Mouse (Mus musculus) heart, embryonic 15.5 days (tissue): Measurements from ENCODE around the gene Qrich1. TPM values are rescaled to one million over a fixed set of nuclear protein-coding genes. Genes with fewer than 3 reads are reported as not detected.

Experiments
- ATAC-seq: fragments of 200-750 bp; cut with Nextera tagmentation; replicated peaks from 2 replicates; pipeline ENCODE4 v1.8.0; 2017; ENCODE audit warnings: low read depth, moderate TSS enrichment; ENCODE audit not compliant: insufficient number of reproducible peaks, insufficient read depth, low FRiP score
- H3K27ac ChIP-seq: fragments of 300-500 bp; sonication (generic); 2 replicates; pipeline ENCODE4 v1.5.1; 2015; ENCODE audit warnings: mild to moderate bottlenecking, inconsistent platforms
- H3K27me3 ChIP-seq: fragments of 300-500 bp; sonication (generic); 2 replicates; pipeline ENCODE4 v1.6.1; 2015; ENCODE audit warnings: inconsistent platforms
- H3K36me3 ChIP-seq: fragments of 300-500 bp; sonication (generic); 2 replicates; pipeline ENCODE4 v1.6.1; 2015; ENCODE audit warnings: mild to moderate bottlenecking, inconsistent platforms
- H3K4me1 ChIP-seq: fragments of 300-500 bp; sonication (generic); replicated peaks from 2 replicates; pipeline ENCODE4 v1.6.1; 2015; ENCODE audit warnings: inconsistent platforms
- H3K4me2 ChIP-seq: fragments of 300-500 bp; sonication (generic); 2 replicates; pipeline ENCODE4 v1.6.1; 2015; ENCODE audit warnings: inconsistent platforms, mild to moderate bottlenecking, moderate library complexity
- H3K4me3 ChIP-seq: fragments of 300-500 bp; sonication (generic); 2 replicates; pipeline ENCODE4 v1.5.1; 2015; ENCODE audit warnings: mild to moderate bottlenecking, inconsistent platforms
- H3K9ac ChIP-seq: fragments of 300-500 bp; sonication (generic); 2 replicates; pipeline ENCODE4 v1.6.1; 2015; ENCODE audit warnings: mild to moderate bottlenecking, inconsistent platforms
- H3K9me3 ChIP-seq: fragments of 300-500 bp; sonication (generic); replicated peaks from 2 replicates; pipeline ENCODE4 v1.6.1; 2016; ENCODE audit warnings: inconsistent platforms
- whole genome bisulfite sequencing: fragments of 180-500 bp; shearing (Covaris S2); methylation state at CpG from one replicate; pipeline ENCODE4 v1.1.7; 2015; ENCODE audit warnings: mixed read lengths; 5-methylcytosine and 5-hydroxymethylcytosine counted together
- polyA plus RNA-seq: library from polyadenylated mRNA; unstranded; fragments of >200 nt; fragmentation: Nextera tagmentation; extraction: Ambion mirVana; gene quantifications from 2 replicates; pipeline ENCODE4 v1.2.1, GENCODE M21; 2015

Qrich1 gene
- polyA plus RNA-seq = 75.1 and 84.6 TPM in 2 replicates

- Histone ChIP-seq H3K9ac (peak within 1 kb of the TSS; percentile 95), H3K27ac (peak within 1 kb of the TSS; percentile 98), H3K4me2 (peak within 1 kb of the TSS; percentile 75), H3K36me3 (peaks cover 46% of the 10 kb centered on the region), H3K9me3 (no peaks in the 10 kb centered on the region), H3K4me1 (peaks cover 20% of the 10 kb centered on the region), H3K27me3 (no peaks in the 10 kb centered on the region), H3K4me3 (peak within 1 kb of the TSS; percentile 100)
- ATAC-seq = peak; percentile 89
- WGBS = 1% methylated on average over 55 of the region's 55 CpGs
Observed at GRCm38 (mm10) chr9:108516380-108517251, at the start of gene Qrich1. TSS of gene Qrich1 (plus strand) at chr9:108516806.

GRCm38 (mm10) chr9:108469430-108469829 is 47.2 kb upstream of the Qrich1 start:
- H3K9ac ChIP-seq = no peak overlapping the region
- peaks cover 19% of the 10 kb centered on the region for H3K36me3 ChIP-seq
- WGBS = 71% methylated on average over 5 of the region's 5 CpGs
- ATAC-seq = no peak
- no peak overlapping the region for H3K4me2 ChIP-seq
- H3K4me3 ChIP-seq = no peak overlapping the region
- no peaks in the 10 kb centered on the region for H3K9me3 ChIP-seq
- H3K27ac ChIP-seq = no peak overlapping the region
- H3K4me1 ChIP-seq = no peaks in the 10 kb centered on the region
- no peaks in the 10 kb centered on the region for H3K27me3 ChIP-seq

- H3K9ac ChIP-seq = no peak overlapping the region
- no peaks in the 10 kb centered on the region for H3K9me3 ChIP-seq
- H3K36me3 ChIP-seq = peaks cover 15% of the 10 kb centered on the region
- WGBS = 55% methylated on average over 4 of the region's 4 CpGs
- H3K27me3 ChIP-seq = no peaks in the 10 kb centered on the region
- no peak overlapping the region for H3K4me2 ChIP-seq
- H3K4me3 ChIP-seq = no peak overlapping the region
- no peaks in the 10 kb centered on the region for H3K4me1 ChIP-seq
- no peak for ATAC-seq
- no peak overlapping the region for H3K27ac ChIP-seq
Observed at GRCm38 (mm10) chr9:108469845-108470244, 46.8 kb upstream of the Qrich1 start.

GRCm38 (mm10) chr9:108474528-108474927 is 42.1 kb upstream of the Qrich1 start:
- peaks cover 7% of the 10 kb centered on the region for H3K4me1 ChIP-seq
- H3K4me2 ChIP-seq = no peak overlapping the region
- 69% methylated on average over 1 of the region's 1 CpGs for WGBS
- no peak for ATAC-seq
- no peak overlapping the region for H3K4me3 ChIP-seq
- H3K27me3 ChIP-seq = no peaks in the 10 kb centered on the region
- no peaks in the 10 kb centered on the region for H3K9me3 ChIP-seq
- no peaks in the 10 kb centered on the region for H3K36me3 ChIP-seq
- no peak overlapping the region for H3K27ac ChIP-seq
- H3K9ac ChIP-seq = no peak overlapping the region

GRCm38 (mm10) chr9:108478638-108479156 is 37.9 kb upstream of the Qrich1 start:
- H3K4me1 ChIP-seq = peaks cover 36% of the 10 kb centered on the region
- H3K36me3 ChIP-seq = peaks cover 20% of the 10 kb centered on the region
- H3K27me3 ChIP-seq = no peaks in the 10 kb centered on the region
- H3K4me3 ChIP-seq = peak overlapping the region; percentile 62
- H3K9me3 ChIP-seq = no peaks in the 10 kb centered on the region
- peak overlapping the region; percentile 59 for H3K9ac ChIP-seq
- ATAC-seq = peak; percentile 71
- peak overlapping the region; percentile 92 for H3K4me2 ChIP-seq
- WGBS = 1% methylated on average over 20 of the region's 20 CpGs
- peak overlapping the region; percentile 88 for H3K27ac ChIP-seq

GRCm38 (mm10) chr9:108479241-108479640 is 37.4 kb upstream of the Qrich1 start:
- ATAC-seq = 0 out of 2 replicates have a peak, but pooled peaks have one; percentile 5
- H3K9ac ChIP-seq = peak overlapping the region; percentile 59; the same call in 1 of the 2 replicates
- peak overlapping the region; percentile 73 for H3K4me3 ChIP-seq
- peak overlapping the region; percentile 88 for H3K27ac ChIP-seq
- peaks cover 36% of the 10 kb centered on the region for H3K4me1 ChIP-seq
- no peaks in the 10 kb centered on the region for H3K27me3 ChIP-seq
- H3K9me3 ChIP-seq = no peaks in the 10 kb centered on the region
- H3K4me2 ChIP-seq = peak overlapping the region; percentile 92
- 36% methylated on average over 11 of the region's 11 CpGs for WGBS
- H3K36me3 ChIP-seq = peaks cover 25% of the 10 kb centered on the region

GRCm38 (mm10) chr9:108479721-108480351 is 36.8 kb upstream of the Qrich1 start, which contains the start of gene Lamb2:
TSS of gene Lamb2 (plus strand) at chr9:108479736.
- peaks cover 30% of the 10 kb centered on the region for H3K36me3 ChIP-seq
- peak within 1 kb of the TSS; percentile 92 for H3K4me2 ChIP-seq
- peak within 1 kb of the TSS; percentile 88 for H3K27ac ChIP-seq
- H3K9me3 ChIP-seq = no peaks in the 10 kb centered on the region
- H3K4me1 ChIP-seq = peaks cover 36% of the 10 kb centered on the region
- 6% methylated on average over 10 of the region's 10 CpGs for whole genome bisulfite sequencing
- peak; percentile 54 for ATAC-seq
- peak within 1 kb of the TSS; percentile 78 for H3K9ac ChIP-seq
- peak within 1 kb of the TSS; percentile 73 for H3K4me3 ChIP-seq
- no peaks in the 10 kb centered on the region for H3K27me3 ChIP-seq

GRCm38 (mm10) chr9:108480813-108481519 is 35.6 kb upstream of the Qrich1 start:
- no peak for ATAC-seq
- H3K4me1 ChIP-seq = peaks cover 36% of the 10 kb centered on the region
- H3K4me2 ChIP-seq = peak overlapping the region; percentile 92
- H3K27ac ChIP-seq = peak overlapping the region; percentile 88
- H3K9me3 ChIP-seq = no peaks in the 10 kb centered on the region
- peaks cover 41% of the 10 kb centered on the region for H3K36me3 ChIP-seq
- H3K27me3 ChIP-seq = no peaks in the 10 kb centered on the region
- peak overlapping the region; percentile 73 for H3K4me3 ChIP-seq
- H3K9ac ChIP-seq = peak overlapping the region; percentile 78
- 82% methylated on average over 28 of the region's 28 CpGs for whole genome bisulfite sequencing

- peaks cover 48% of the 10 kb centered on the region for H3K36me3 ChIP-seq
- H3K9ac ChIP-seq = no peak overlapping the region
- peak overlapping the region; percentile 88 for H3K27ac ChIP-seq
- H3K27me3 ChIP-seq = no peaks in the 10 kb centered on the region
- peaks cover 36% of the 10 kb centered on the region for H3K4me1 ChIP-seq
- peak overlapping the region; percentile 73 for H3K4me3 ChIP-seq
- 79% methylated on average over 19 of the region's 19 CpGs for WGBS
- ATAC-seq = no peak
- H3K4me2 ChIP-seq = peak overlapping the region; percentile 92
- no peaks in the 10 kb centered on the region for H3K9me3 ChIP-seq
Observed at GRCm38 (mm10) chr9:108481520-108482210, 34.9 kb upstream of the Qrich1 start.

- no peak overlapping the region for H3K9ac ChIP-seq
- WGBS = 94% methylated on average over 18 of the region's 18 CpGs
Observed at GRCm38 (mm10) chr9:108483051-108483790, 33.4 kb upstream of the Qrich1 start.

More at GRCm38 (mm10) chr9:108483051-108483790, 33.4 kb upstream of the Qrich1 start:
- H3K36me3 ChIP-seq = peaks cover 64% of the 10 kb centered on the region
- no peak overlapping the region for H3K4me2 ChIP-seq
- no peaks in the 10 kb centered on the region for H3K9me3 ChIP-seq
- no peak overlapping the region for H3K27ac ChIP-seq
- H3K4me1 ChIP-seq = peaks cover 36% of the 10 kb centered on the region
- no peak for ATAC-seq
- H3K4me3 ChIP-seq = no peak overlapping the region
- H3K27me3 ChIP-seq = no peaks in the 10 kb centered on the region
